Mouse (Mus musculus) liver, adult 2 months (tissue): ENCODE measurements around the gene Phgdh.

Experiments used
- CTCF ChIP-seq: fragments of 200-500 bp; IDR thresholded peaks from 2 replicates; pipeline ENCODE4 v1.5.1; 2011; ENCODE audit warnings: low read depth, low read length, control low read depth
- POLR2A ChIP-seq: fragments of 200-500 bp; IDR thresholded peaks from 2 replicates; pipeline ENCODE4 v1.6.1; 2011; ENCODE audit warnings: low read length, control low read depth; ENCODE audit not compliant: insufficient read depth; ENCODE audit errors: extremely low read depth

- TF ChIP-seq CTCF (no peak), POLR2A (no peak)
Measured at GRCm38 (mm10) chr3:98366086-98366485, 26.3 kb upstream of the Phgdh start.
